Mouse (Mus musculus) monocyte, adult 2 months (primary cell): ENCODE data around the gene Akap17b.

Experiments used
- DNase-seq, 2 experiments: peaks; one replicate each; pipeline ENCODE4 v3.0.0; 2022; ENCODE audit warnings: low spot score in 2 of 2, low read depth in 1 of 2

The Akap17b gene

GRCm38 (mm10) chrX:36587304-36588209, 57.6 kb downstream of the Akap17b start:
- DNase-seq: no peak

GRCm38 (mm10) chrX:36586629-36587303, 58.4 kb downstream of the Akap17b start:
- DNase-seq: no peak

GRCm38 (mm10) chrX:36562079-36562478, 83.1 kb downstream of the Akap17b start:
- no peak for DNase-seq

GRCm38 (mm10) chrX:36561650-36562049, 83.5 kb downstream of the Akap17b start:
- peak in 1 of 2 experiments; percentile 24 for DNase-seq

GRCm38 (mm10) chrX:36560170-36560569, 85.0 kb downstream of the Akap17b start:
- DNase-seq: no peak
